ENCODE assay signal across 8 mouse cellular contexts in genomic region chr19:43673513-43674315, GRCm38 (mm10). TPM values are rescaled to one million over a fixed set of nuclear protein-coding genes. Genes with fewer than 3 reads are reported as not detected.
A peak's percentile ranks its signal among the peaks of the same experiment; 100 is the strongest.
DNase-seq lines count a peak whose midpoint lies in the region; ATAC-seq and TF ChIP-seq lines count a peak whose summit lies in the region.

No protein-coding gene starts in this region.

- peak overlapping the region; percentile 89 for H3K4me2 ChIP-seq in CH12.LX (ENCODE audit: insufficient read depth, low read depth, poor library complexity, severe bottlenecking)
- peak overlapping the region; percentile 70 for H3K4me2 ChIP-seq in limb, embryonic 15.5 days
- H3K4me2 ChIP-seq in stomach, embryonic 15.5 days, result peak overlapping the region; percentile 77

- H3K9ac ChIP-seq in CH12.LX (ENCODE audit: insufficient read depth, low read depth), result peak overlapping the region; percentile 84
- peak overlapping the region; percentile 83 for H3K9ac ChIP-seq in limb, embryonic 15.5 days
- peak overlapping the region; percentile 92 for H3K9ac ChIP-seq in stomach, embryonic 15.5 days

- H3K79me2 ChIP-seq in CH12.LX (replicated peaks; ENCODE audit: control insufficient read depth, extremely low read depth, insufficient read depth, poor library complexity, severe bottlenecking), result peaks cover 17% of the 10 kb centered on the region

- intact Hi-C loops in heart, postnatal 10 days (cut with DNase I), result no loop called here
- intact Hi-C loops in left cerebral cortex, postnatal 14 days (cut with DNase I), result no loop called here

- no peak for TF ChIP-seq POLR2A in CH12.LX (IDR thresholded peaks at IDR 0.05; ENCODE audit: low read depth, low read length)
- TF ChIP-seq POLR2A in embryonic fibroblast, embryonic 13.5 days (IDR thresholded peaks at IDR 0.05; ENCODE audit: low read depth, low read length), result no peak

- H3K27ac ChIP-seq in heart, embryonic 10.5 days, result peak overlapping the region; percentile 97
- H3K27ac ChIP-seq in CH12.LX (ENCODE audit: insufficient read depth, low read depth), result no peak overlapping the region
- peak overlapping the region; percentile 16; the same call in 1 of the 2 replicates for H3K27ac ChIP-seq in embryonic fibroblast, embryonic 13.5 days (ENCODE audit: insufficient read depth, low read length)
- H3K27ac ChIP-seq in limb, embryonic 15.5 days, result peak overlapping the region; percentile 78; the same call in 1 of the 2 replicates
- peak overlapping the region; percentile 87; the same call in 1 of the 2 replicates for H3K27ac ChIP-seq in stomach, embryonic 15.5 days

- no peaks in the 10 kb centered on the region for H3K36me3 ChIP-seq in heart, embryonic 10.5 days
- H3K36me3 ChIP-seq in CH12.LX (replicated peaks in 1 of 2; ENCODE audit: control insufficient read depth in 1 of 2, insufficient read depth in 1 of 2, low read length in 1 of 2), result peaks cover 0 to 29% of the 10 kb centered on the region in 2 experiments
- no peaks in the 10 kb centered on the region for H3K36me3 ChIP-seq in limb, embryonic 15.5 days
- H3K36me3 ChIP-seq in stomach, embryonic 15.5 days, result no peaks in the 10 kb centered on the region

- peak overlapping the region; percentile 96 for H3K4me3 ChIP-seq in heart, embryonic 10.5 days
- peak overlapping the region; percentile 80 to 99 (median 92) for H3K4me3 ChIP-seq in CH12.LX (replicated peaks in 1 of 3; ENCODE audit: low read depth in 2 of 3, low read length in 2 of 3, poor library complexity in 1 of 3)
- peak overlapping the region; percentile 71 for H3K4me3 ChIP-seq in embryonic fibroblast, embryonic 13.5 days (ENCODE audit: insufficient read depth, low read length)
- H3K4me3 ChIP-seq in limb, embryonic 15.5 days, result peak overlapping the region; percentile 98
- H3K4me3 ChIP-seq in stomach, embryonic 15.5 days (replicated peaks), result peak overlapping the region; percentile 97

- no peaks in the 10 kb centered on the region for H3K9me3 ChIP-seq in heart, embryonic 10.5 days
- no peaks in the 10 kb centered on the region for H3K9me3 ChIP-seq in CH12.LX (replicated peaks; ENCODE audit: low read length)
- no peaks in the 10 kb centered on the region for H3K9me3 ChIP-seq in limb, embryonic 15.5 days
- no peaks in the 10 kb centered on the region for H3K9me3 ChIP-seq in stomach, embryonic 15.5 days

- TF ChIP-seq RAD21 in CH12.LX (IDR thresholded peaks at IDR 0.05; ENCODE audit: low read depth, low read length), result no peak

- dilution Hi-C loops in CH12.LX (cut with MboI; ENCODE audit: extremely low pct_ligation_motif_present, extremely low pct_unique_long_range_greater_than_20kb, low sequenced_read_pairs), result no loop called here

- in situ Hi-C loops in CH12.LX (cut with MboI; ENCODE audit: low pct_ligation_motif_present, low pct_unique_long_range_greater_than_20kb, low sequenced_read_pairs), result no loop called here

- WGBS in heart, embryonic 10.5 days, result 9% methylated on average over 21 of the region's 21 CpGs
- 4% methylated on average over 21 of the region's 21 CpGs for WGBS in limb, embryonic 15.5 days
- WGBS in stomach, embryonic 15.5 days, result 4% methylated on average over 21 of the region's 21 CpGs

- no peak for ATAC-seq in limb, embryonic 15.5 days (ENCODE audit: insufficient number of reproducible peaks, low FRiP score, low TSS enrichment, low read depth)
- no peak for ATAC-seq in stomach, embryonic 15.5 days (ENCODE audit: insufficient read depth, low FRiP score, low read depth)

- H3K4me1 ChIP-seq in heart, embryonic 10.5 days, result peaks cover 23% of the 10 kb centered on the region
- peaks cover 6 to 33% of the 10 kb centered on the region in 2 experiments for H3K4me1 ChIP-seq in CH12.LX (ENCODE audit: control insufficient read depth in 1 of 2, insufficient read depth in 2 of 2)
- peaks cover 6% of the 10 kb centered on the region for H3K4me1 ChIP-seq in embryonic fibroblast, embryonic 13.5 days (ENCODE audit: control insufficient read depth, insufficient read depth, low read length)
- peaks cover 30% of the 10 kb centered on the region for H3K4me1 ChIP-seq in limb, embryonic 15.5 days
- peaks cover 12% of the 10 kb centered on the region for H3K4me1 ChIP-seq in stomach, embryonic 15.5 days

- no peak for DNase-seq in heart, embryonic 10.5 days (ENCODE audit: low spot score)
- no peak for DNase-seq in heart, postnatal 10 days
- DNase-seq in CH12.LX (ENCODE audit: extremely low read depth), result no peak
- DNase-seq in left cerebral cortex, postnatal 14 days (ENCODE audit: low spot score in 2 of 2), result no peak
- DNase-seq in adrenal gland, postnatal 4 days (ENCODE audit: low spot score in 2 of 2), result no peak

- H3K27me3 ChIP-seq in heart, embryonic 10.5 days (ENCODE audit: insufficient read depth, poor library complexity, severe bottlenecking), result peaks cover 10% of the 10 kb centered on the region; the same call in 1 of the 2 replicates
- H3K27me3 ChIP-seq in CH12.LX (replicated peaks), result no peaks in the 10 kb centered on the region
- no peaks in the 10 kb centered on the region for H3K27me3 ChIP-seq in limb, embryonic 15.5 days
- no peaks in the 10 kb centered on the region for H3K27me3 ChIP-seq in stomach, embryonic 15.5 days (replicated peaks)

- no peak for TF ChIP-seq CTCF in CH12.LX (conservative IDR thresholded peaks at IDR 0.05 in 1 of 2, IDR thresholded peaks at IDR 0.05 in 1 of 2; ENCODE audit: low read depth in 2 of 2, low read length in 2 of 2)
- no peak for TF ChIP-seq CTCF in embryonic fibroblast, embryonic 13.5 days (IDR thresholded peaks at IDR 0.05; ENCODE audit: borderline replicate concordance, insufficient read depth, low read length)

- no peak for TF ChIP-seq EP300 in CH12.LX (IDR thresholded peaks at IDR 0.05; ENCODE audit: low read length)

TF ChIP-seq in CH12.LX, 34 proteins besides CTCF, POLR2A, EP300 and RAD21:
- TF ChIP-seq CHD1 (IDR thresholded peaks at IDR 0.05; ENCODE audit: low read depth, low read length), result no peak
- TF ChIP-seq RCOR1 (conservative IDR thresholded peaks at IDR 0.05; ENCODE audit: low read depth, low read length), result no peak
- TF ChIP-seq MYC (IDR thresholded peaks at IDR 0.05; ENCODE audit: low read depth, low read length), result no peak
- no peak for TF ChIP-seq IRF4 (IDR thresholded peaks at IDR 0.05; ENCODE audit: low read depth, low read length)
- peak; percentile 47; the same call in 1 of the 2 replicates for TF ChIP-seq SIN3A (IDR thresholded peaks at IDR 0.05; ENCODE audit: low read length)
- no peak for TF ChIP-seq GABPA (IDR thresholded peaks at IDR 0.05; ENCODE audit: insufficient replicate concordance, low read depth, low read length)
- TF ChIP-seq USF1 (IDR thresholded peaks at IDR 0.05; ENCODE audit: low read depth, low read length), result no peak
- TF ChIP-seq USF2 (conservative IDR thresholded peaks at IDR 0.05; ENCODE audit: low read depth, low read length), result no peak
TF ChIP-seq in CH12.LX: peak in this region for 1.

RNA-seq across cellular contexts. Expression of gene Slc25a28, which starts 1.0 kb away (rescaled TPM):
- polyA plus RNA-seq in heart, embryonic 10.5 days (2016; fragmentation: Nextera tagmentation; extraction: Ambion mirVana), result 9.2 and 13.7 TPM in 2 replicates
- 10 to 100 TPM; 22.0 to 23.3 TPM for total RNA-seq in heart, postnatal 10 days (2021)
- 33.0 and 35.2 TPM in 2 replicates for total RNA-seq in CH12.LX (2012; rRNA removed)
- 37.8 and 41.5 TPM in 2 replicates for total RNA-seq in CH12.LX (2014; rRNA removed)
- polyA plus RNA-seq in CH12.LX (2012; ENCODE audit: insufficient read length, low read depth), result 42.8 and 48.1 TPM in 2 replicates
- polyA plus RNA-seq in embryonic fibroblast, embryonic 13.5 days (2011; ENCODE audit: insufficient read length, low read depth, missing spikeins), result 16.0 and 16.5 TPM in 2 replicates
- 13.5 and 13.9 TPM in 2 replicates for polyA plus RNA-seq in limb, embryonic 15.5 days (2015; fragmentation: Nextera tagmentation; extraction: Ambion mirVana)
- polyA plus RNA-seq in stomach, embryonic 15.5 days (2015; fragmentation: Nextera tagmentation; extraction: Ambion mirVana), result 15.8 and 15.9 TPM in 2 replicates
- total RNA-seq in left cerebral cortex, postnatal 14 days (2021), result 10 to 100 TPM; 30.2 to 36.4 TPM
- 10 to 100 TPM; 82.6 to 93.9 TPM for total RNA-seq in adrenal gland, postnatal 4 days (2021)

RNA-seq across cellular contexts. Expression of gene Entpd7, which starts 15.8 kb away (rescaled TPM):
- polyA plus RNA-seq in heart, embryonic 10.5 days (2016; fragmentation: Nextera tagmentation; extraction: Ambion mirVana), result 7.7 and 7.9 TPM in 2 replicates
- 1 to 10 TPM; 5.4 to 5.7 TPM for total RNA-seq in heart, postnatal 10 days (2021)
- total RNA-seq in CH12.LX (2012; rRNA removed) (6.0 and 7.7 TPM in 2 replicates), CH12.LX (2014; rRNA removed) (2.7 and 2.9 TPM in 2 replicates)
- polyA plus RNA-seq in CH12.LX (2012; ENCODE audit: insufficient read length, low read depth), result 3.9 and 4.0 TPM in 2 replicates
- 12.8 and 15.2 TPM in 2 replicates for polyA plus RNA-seq in embryonic fibroblast, embryonic 13.5 days (2011; ENCODE audit: insufficient read length, low read depth, missing spikeins)
- polyA plus RNA-seq in limb, embryonic 15.5 days (2015; fragmentation: Nextera tagmentation; extraction: Ambion mirVana), result 9.9 and 11.5 TPM in 2 replicates
- 14.5 and 20.5 TPM in 2 replicates for polyA plus RNA-seq in stomach, embryonic 15.5 days (2015; fragmentation: Nextera tagmentation; extraction: Ambion mirVana)
- 10 to 100 TPM; 24.0 to 25.6 TPM for total RNA-seq in left cerebral cortex, postnatal 14 days (2021)
- total RNA-seq in adrenal gland, postnatal 4 days (2021), result 10 to 100 TPM; 20.9 to 24.6 TPM
